Mouse (Mus musculus) limb, embryonic 11.5 days (tissue): ENCODE measurements around the gene Msmp. TPM values are rescaled to one million over a fixed set of nuclear protein-coding genes. Genes with fewer than 3 reads are reported as not detected.

Experiments
- ATAC-seq: fragments of 200-750 bp; cut with Nextera tagmentation; 2 replicates; pipeline ENCODE4 v1.8.0; 2017; ENCODE audit warnings: low read depth; ENCODE audit not compliant: insufficient number of reproducible peaks, low FRiP score, low TSS enrichment
- DNase-seq: peaks from one replicate; pipeline ENCODE4 v3.0.0-alpha.2; 2015; ENCODE audit warnings: low spot score
- H3K27ac ChIP-seq: fragments of 300-500 bp; sonication (generic); replicated peaks from 2 replicates; pipeline ENCODE4 v1.5.1; 2014; ENCODE audit warnings: low read depth, mild to moderate bottlenecking, low read length
- H3K27me3 ChIP-seq: fragments of 300-500 bp; sonication (generic); 2 replicates; pipeline ENCODE4 v1.6.1; 2014; ENCODE audit warnings: mild to moderate bottlenecking, low read length, mixed read lengths; ENCODE audit not compliant: control insufficient read depth, insufficient read depth
- H3K36me3 ChIP-seq: fragments of 300-500 bp; sonication (generic); 2 replicates; pipeline ENCODE4 v1.6.1; 2014; ENCODE audit warnings: mild to moderate bottlenecking, low read length, moderate library complexity, mixed read lengths; ENCODE audit not compliant: control insufficient read depth, insufficient read depth
- H3K4me1 ChIP-seq: fragments of 300-500 bp; sonication (generic); 2 replicates; pipeline ENCODE4 v1.6.1; 2014; ENCODE audit warnings: low read length, mixed read lengths; ENCODE audit not compliant: control insufficient read depth, insufficient read depth
- H3K4me2 ChIP-seq: fragments of 300-500 bp; sonication (generic); 2 replicates; pipeline ENCODE4 v1.6.1; 2014; ENCODE audit warnings: low read depth, mild to moderate bottlenecking, moderate library complexity; ENCODE audit not compliant: severe bottlenecking
- H3K4me3 ChIP-seq: fragments of 300-500 bp; sonication (generic); 2 replicates; pipeline ENCODE4 v1.5.1; 2014; ENCODE audit warnings: low read depth, low read length
- H3K9ac ChIP-seq: fragments of 300-500 bp; sonication (generic); 2 replicates; pipeline ENCODE4 v1.6.1; 2014; ENCODE audit warnings: mild to moderate bottlenecking, low read length
- H3K9me3 ChIP-seq: fragments of 300-500 bp; sonication (generic); 2 replicates; pipeline ENCODE4 v1.6.1; 2016; ENCODE audit warnings: low read length; ENCODE audit not compliant: control insufficient read depth
- WGBS: fragments of 180-500 bp; shearing (Covaris S2); extraction: QIAGEN DNeasy Blood & Tissue Kit; methylation state at CpG from one replicate; pipeline ENCODE4 v1.1.7; 2014; 5-methylcytosine and 5-hydroxymethylcytosine counted together
- polyA plus RNA-seq: library from polyadenylated mRNA; unstranded; fragments of >200 nt; fragmentation: Nextera tagmentation; extraction: Ambion mirVana; gene quantifications from 2 replicates; pipeline ENCODE4 v1.2.1, GENCODE M21; 2014

Gene Msmp
- polyA plus RNA-seq, 1 experiment from 2014 or later, result not detected

- 41% methylated on average over 20 of the region's 20 CpGs for WGBS
- Histone ChIP-seq H3K27me3 (peaks cover 5% of the 10 kb centered on the region; the same call in 1 of the 2 replicates), H3K4me2 (no peak overlapping the region), H3K4me1 (peaks cover 12% of the 10 kb centered on the region), H3K36me3 (no peaks in the 10 kb centered on the region), H3K9ac (no peak overlapping the region), H3K4me3 (no peak overlapping the region), H3K27ac (no peak overlapping the region), H3K9me3 (peaks cover 4% of the 10 kb centered on the region; the same call in 1 of the 2 replicates)
- ATAC-seq (no peak), DNase-seq (no peak)
Observed at GRCm38 (mm10) chr4:43629106-43629817, 45.0 kb upstream of the Msmp start.

- no peak for DNase-seq
- H3K4me2 ChIP-seq, result no peak overlapping the region
- no peaks in the 10 kb centered on the region for H3K36me3 ChIP-seq
- peaks cover under 1% of the 10 kb centered on the region; the same call in 1 of the 2 replicates for H3K9me3 ChIP-seq
- H3K27ac ChIP-seq, result no peak overlapping the region
- no peaks in the 10 kb centered on the region for H3K4me1 ChIP-seq
- H3K27me3 ChIP-seq, result no peaks in the 10 kb centered on the region
- no peak overlapping the region for H3K4me3 ChIP-seq
- 77% methylated on average over 4 of the region's 4 CpGs for WGBS
- H3K9ac ChIP-seq, result no peak overlapping the region
- no peak for ATAC-seq
Observed at GRCm38 (mm10) chr4:43620146-43620778, 36.0 kb upstream of the Msmp start.

- Histone ChIP-seq H3K36me3 (no peaks in the 10 kb centered on the region), H3K27ac (no peak overlapping the region), H3K27me3 (no peaks in the 10 kb centered on the region), H3K4me3 (no peak overlapping the region), H3K9me3 (no peaks in the 10 kb centered on the region), H3K9ac (no peak overlapping the region), H3K4me2 (no peak overlapping the region), H3K4me1 (no peaks in the 10 kb centered on the region)
- ATAC-seq, result no peak
- 68% methylated on average over 3 of the region's 3 CpGs for WGBS
- DNase-seq, result no peak
Observed at GRCm38 (mm10) chr4:43613060-43613730, 28.9 kb upstream of the Msmp start.

GRCm38 (mm10) chr4:43612534-43612933 is 28.2 kb upstream of the Msmp start:
- Histone ChIP-seq H3K9ac (no peak overlapping the region), H3K4me2 (no peak overlapping the region), H3K9me3 (no peaks in the 10 kb centered on the region), H3K4me3 (no peak overlapping the region), H3K27ac (no peak overlapping the region), H3K4me1 (no peaks in the 10 kb centered on the region), H3K36me3 (no peaks in the 10 kb centered on the region), H3K27me3 (no peaks in the 10 kb centered on the region)
- DNase-seq, result no peak
- 83% methylated on average over 10 of the region's 10 CpGs for WGBS
- no peak for ATAC-seq

GRCm38 (mm10) chr4:43604751-43605685 is 20.7 kb upstream of the Msmp start:
- Histone ChIP-seq H3K9ac (no peak overlapping the region), H3K27ac (no peak overlapping the region), H3K36me3 (no peaks in the 10 kb centered on the region), H3K27me3 (no peaks in the 10 kb centered on the region), H3K4me2 (no peak overlapping the region), H3K4me3 (no peak overlapping the region), H3K4me1 (no peaks in the 10 kb centered on the region), H3K9me3 (no peaks in the 10 kb centered on the region)
- WGBS, result 82% methylated on average over 9 of the region's 9 CpGs
- DNase-seq (no peak), ATAC-seq (no peak)

GRCm38 (mm10) chr4:43604099-43604498 is 19.8 kb upstream of the Msmp start:
- H3K27me3 ChIP-seq, result no peaks in the 10 kb centered on the region
- WGBS, result 68% methylated on average over 3 of the region's 3 CpGs
- no peak overlapping the region for H3K4me3 ChIP-seq
- H3K27ac ChIP-seq, result no peak overlapping the region
- no peaks in the 10 kb centered on the region for H3K9me3 ChIP-seq
- H3K9ac ChIP-seq, result no peak overlapping the region
- no peak for ATAC-seq
- H3K36me3 ChIP-seq, result no peaks in the 10 kb centered on the region
- no peak for DNase-seq
- no peak overlapping the region for H3K4me2 ChIP-seq
- H3K4me1 ChIP-seq, result no peaks in the 10 kb centered on the region

GRCm38 (mm10) chr4:43600195-43600934 is 16.1 kb upstream of the Msmp start:
- Histone ChIP-seq H3K36me3 (no peaks in the 10 kb centered on the region), H3K27ac (no peak overlapping the region), H3K4me1 (no peaks in the 10 kb centered on the region), H3K9ac (no peak overlapping the region), H3K4me3 (no peak overlapping the region), H3K4me2 (no peak overlapping the region), H3K9me3 (no peaks in the 10 kb centered on the region), H3K27me3 (no peaks in the 10 kb centered on the region)
- ATAC-seq (no peak), DNase-seq (no peak)
- WGBS, result 82% methylated on average over 9 of the region's 9 CpGs
